22 mouse cellular contexts compared by ENCODE assay signal in the genomic region with DNA sequence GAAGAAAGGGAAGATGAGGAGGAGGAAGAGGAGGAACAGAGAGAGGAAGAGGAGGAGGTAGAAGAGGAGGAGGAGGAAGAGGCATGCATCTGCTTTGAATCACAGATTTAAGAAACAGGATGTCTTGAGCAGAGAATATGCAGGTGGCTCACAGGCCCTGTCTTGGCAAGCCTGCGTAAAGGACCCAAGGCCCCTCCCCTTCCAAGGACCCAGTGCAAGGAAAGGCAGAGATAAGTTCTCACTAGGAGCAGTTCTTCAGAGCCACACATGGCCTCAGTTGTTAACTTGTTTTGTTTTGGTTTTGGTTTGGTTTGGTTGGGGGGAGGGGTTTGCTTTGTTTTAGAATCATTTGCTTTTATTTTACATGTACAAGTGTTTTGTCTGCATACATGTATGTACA. TPM values are rescaled to one million over a fixed set of nuclear protein-coding genes. Genes with fewer than 3 reads are reported as not detected.
DNase-seq lines count a peak whose midpoint lies in the region; ATAC-seq and TF ChIP-seq lines count a peak whose summit lies in the region.
"Had no signal": no experiment of that assay in that cellular context is flagged by ENCODE, and none has a peak within 500 bp of the region (broad histone marks: within the 10 kb centered on the region; RNA-seq: fewer than 3 reads in every experiment).

No protein-coding gene starts in this region.

- H3K27ac ChIP-seq in thymus, adult 2 months (ENCODE audit: control insufficient read depth, insufficient read depth, low read length): peak overlapping the region; percentile 38; the same call in 1 of the 2 replicates
- peak overlapping the region; percentile 24; the same call in 1 of the 2 replicates for H3K27ac ChIP-seq in embryonic facial prominence, embryonic 14.5 days (replicated peaks; ENCODE audit: low read depth, low read length)
- H3K27ac ChIP-seq in hindbrain, embryonic 12.5 days: no peak overlapping the region
- H3K27ac ChIP-seq: heart, embryonic 13.5 days; left cerebral cortex, adult 2 months; limb, embryonic 10.5 days had no signal

- H3K9me3 ChIP-seq in embryonic facial prominence, embryonic 14.5 days (ENCODE audit: control insufficient read depth, low read length): no peaks in the 10 kb centered on the region
- no peaks in the 10 kb centered on the region for H3K9me3 ChIP-seq in hindbrain, embryonic 12.5 days (replicated peaks)
- H3K9me3 ChIP-seq: embryonic facial prominence, embryonic 12.5 days; heart, embryonic 13.5 days; limb, embryonic 10.5 days had no signal

- no peak for TF ChIP-seq POLR2A in thymus, adult 2 months (IDR thresholded peaks at IDR 0.05; ENCODE audit: control insufficient read depth, extremely low read depth, insufficient read depth, low read length, poor library complexity)

- H3K4me2 ChIP-seq in embryonic facial prominence, embryonic 14.5 days (ENCODE audit: low read depth, low read length): no peak overlapping the region
- no peak overlapping the region for H3K4me2 ChIP-seq in hindbrain, embryonic 12.5 days (replicated peaks)
- H3K4me2 ChIP-seq: embryonic facial prominence, embryonic 12.5 days; heart, embryonic 13.5 days; liver, embryonic 11.5 days had no signal

- no peaks in the 10 kb centered on the region for H3K27me3 ChIP-seq in thymus, adult 2 months (ENCODE audit: control insufficient read depth, insufficient read depth, low read length)
- no peaks in the 10 kb centered on the region for H3K27me3 ChIP-seq in embryonic facial prominence, embryonic 14.5 days (replicated peaks; ENCODE audit: control insufficient read depth, insufficient read depth, low read length)
- peaks cover 22% of the 10 kb centered on the region; the same call in 1 of the 2 replicates for H3K27me3 ChIP-seq in hindbrain, embryonic 12.5 days
- H3K27me3 ChIP-seq: embryonic facial prominence, embryonic 12.5 days; heart, embryonic 13.5 days had no signal

- peaks cover 36% of the 10 kb centered on the region for H3K4me1 ChIP-seq in thymus, adult 2 months (replicated peaks; ENCODE audit: control insufficient read depth, insufficient read depth, low read length)
- H3K4me1 ChIP-seq in embryonic facial prominence, embryonic 14.5 days (ENCODE audit: control insufficient read depth, insufficient read depth, low read length): peaks cover 16% of the 10 kb centered on the region
- peaks cover 39% of the 10 kb centered on the region for H3K4me1 ChIP-seq in hindbrain, embryonic 12.5 days

- peak; percentile 46 for DNase-seq in thymus, adult 2 months
- DNase-seq in thymus, adult 18-20 months: no peak
- peak; percentile 52 for DNase-seq in embryonic facial prominence, embryonic 14.5 days (ENCODE audit: low spot score)
- peak; percentile 51 for DNase-seq in thymus, postnatal 0 days (ENCODE audit: low spot score)
- DNase-seq in liver: no peak
- DNase-seq in left cerebral cortex, postnatal 25 days (ENCODE audit: low spot score in 2 of 2): no peak
- DNase-seq: adrenal gland, postnatal 36 days; B cell, adult 2 months; cerebellum, adult 11-12 months; kidney, adult 2 months; kidney, postnatal 25 days; lung, adult 18-20 months; retina, postnatal 1 day; right cerebral cortex, postnatal 4 days had no signal

- intact Hi-C loops in left cerebral cortex, postnatal 25 days (cut with DNase I): no loop called here

- H3K4me3 ChIP-seq in thymus, adult 2 months (ENCODE audit: control insufficient read depth, insufficient read depth, low read length): no peak overlapping the region
- no peak overlapping the region for H3K4me3 ChIP-seq in embryonic facial prominence, embryonic 14.5 days (ENCODE audit: low read depth, low read length)
- no peak overlapping the region for H3K4me3 ChIP-seq in hindbrain, embryonic 12.5 days
- H3K4me3 ChIP-seq: embryonic facial prominence, embryonic 12.5 days; heart, embryonic 13.5 days; left cerebral cortex, adult 2 months; limb, embryonic 10.5 days had no signal

- ATAC-seq in embryonic facial prominence, embryonic 14.5 days (ENCODE audit: low read depth): no peak
- no peak for ATAC-seq in hindbrain, embryonic 12.5 days (ENCODE audit: low FRiP score)
- ATAC-seq: forebrain, embryonic 16.5 days; hindbrain, embryonic 16.5 days had no signal

- H3K36me3 ChIP-seq in thymus, adult 2 months (ENCODE audit: control insufficient read depth, insufficient read depth, low read length): no peaks in the 10 kb centered on the region
- no peaks in the 10 kb centered on the region for H3K36me3 ChIP-seq in embryonic facial prominence, embryonic 14.5 days (ENCODE audit: control insufficient read depth, insufficient read depth, low read length)
- H3K36me3 ChIP-seq in hindbrain, embryonic 12.5 days: no peaks in the 10 kb centered on the region
- H3K36me3 ChIP-seq: embryonic facial prominence, embryonic 12.5 days; heart, embryonic 13.5 days; limb, embryonic 10.5 days had no signal

- no peak overlapping the region for H3K9ac ChIP-seq in embryonic facial prominence, embryonic 14.5 days (ENCODE audit: low read depth, low read length)
- H3K9ac ChIP-seq in hindbrain, embryonic 12.5 days: no peak overlapping the region
- H3K9ac ChIP-seq: embryonic facial prominence, embryonic 12.5 days; heart, embryonic 13.5 days had no signal

- WGBS in thymus, adult 2 months: 4% methylated on average over 1 of the region's 1 CpGs
- 36% methylated on average over 1 of the region's 1 CpGs for WGBS in embryonic facial prominence, embryonic 14.5 days
- 57% methylated on average over 1 of the region's 1 CpGs for WGBS in hindbrain, embryonic 12.5 days

- no peak for TF ChIP-seq CTCF in thymus, adult 2 months (IDR thresholded peaks at IDR 0.05; ENCODE audit: borderline replicate concordance, control insufficient read depth, extremely low read depth, insufficient read depth, low read length, poor library complexity)

RNA-seq across cellular contexts. Expression of a gene that starts 18.5 kb away (rescaled TPM):
- polyA plus RNA-seq in thymus, adult 2 months (2012; rRNA removed): 36.3 and 46.6 TPM in 2 replicates
- polyA plus RNA-seq in embryonic facial prominence, embryonic 14.5 days (2014; fragmentation: Nextera tagmentation; extraction: Ambion mirVana): 24.1 and 25.4 TPM in 2 replicates
- 23.9 and 24.1 TPM in 2 replicates for polyA plus RNA-seq in thymus, postnatal 0 days (2015; fragmentation: Nextera tagmentation; extraction: Ambion mirVana)
- polyA plus RNA-seq in hindbrain, embryonic 12.5 days (2016; fragmentation: Nextera tagmentation; extraction: Ambion mirVana): 7.2 and 7.7 TPM in 2 replicates
- 10 to 100 TPM; 16.1 to 16.8 TPM for total RNA-seq in left cerebral cortex, postnatal 25 days (2021)

Comparison
In these comparisons a context has a peak if more than half of its experiments do, and no peak if none do; other contexts are left out.
1. DNase-seq: peak in thymus, adult 2 months (single experiment), embryonic facial prominence, embryonic 14.5 days (single experiment) and thymus, postnatal 0 days (single experiment); none in thymus, adult 18-20 months (0 of 2), liver (single experiment) and left cerebral cortex, postnatal 25 days (0 of 2).